10 mouse cellular contexts compared by ENCODE assay signal in genomic region chr8:125223031-125223753, GRCm38 (mm10).
A peak's percentile ranks its signal among the peaks of the same experiment; 100 is the strongest.
DNase-seq lines count a peak whose midpoint lies in the region; ATAC-seq and TF ChIP-seq lines count a peak whose summit lies in the region.
"Had no signal": no experiment of that assay in that cellular context is flagged by ENCODE, and none has a peak within 500 bp of the region (broad histone marks: within the 10 kb centered on the region; RNA-seq: fewer than 3 reads in every experiment).

No protein-coding gene starts in this region.

- no peak for TF ChIP-seq CTCF in hindbrain, postnatal 0 days (IDR thresholded peaks at IDR 0.05; ENCODE audit: low read depth)
- TF ChIP-seq CTCF in layer of hippocampus, adult 2 months (conservative IDR thresholded peaks at IDR 0.05): no peak

- H3K27ac ChIP-seq in hindbrain, postnatal 0 days: no peak overlapping the region
- no peak overlapping the region for H3K27ac ChIP-seq in hindbrain, embryonic 10.5 days
- H3K27ac ChIP-seq in layer of hippocampus, adult 2 months: no peak overlapping the region
- H3K27ac ChIP-seq: liver, embryonic 13.5 days had no signal

- H3K27me3 ChIP-seq in hindbrain, postnatal 0 days (ENCODE audit: insufficient read depth, low read length): no peaks in the 10 kb centered on the region
- peaks cover 18% of the 10 kb centered on the region; the same call in 1 of the 2 replicates for H3K27me3 ChIP-seq in hindbrain, embryonic 10.5 days (ENCODE audit: insufficient read depth, poor library complexity, severe bottlenecking)
- H3K27me3 ChIP-seq: liver, embryonic 13.5 days had no signal

- H3K4me2 ChIP-seq in hindbrain, postnatal 0 days (ENCODE audit: low read depth, low read length): no peak overlapping the region
- H3K4me2 ChIP-seq: liver, embryonic 13.5 days had no signal

- no peak for DNase-seq in hindbrain, postnatal 0 days (ENCODE audit: low spot score)
- no peak for DNase-seq in hindbrain, embryonic 10.5 days (ENCODE audit: low spot score)
- peak; percentile 63 for DNase-seq in ES-CJ7 (ENCODE audit: low read depth, low spot score)
- peak; percentile 68 for DNase-seq in adrenal gland, postnatal 10 days
- peak; percentile 69 for DNase-seq in kidney, adult 9 months
- DNase-seq in right cerebral cortex, postnatal 10 days (ENCODE audit: low spot score in 2 of 2): no peak
- DNase-seq in layer of hippocampus, adult 2 months (ENCODE audit: low spot score in 2 of 2): no peak
- DNase-seq: liver, embryonic 13.5 days; thymus, postnatal 36 days had no signal

- no peaks in the 10 kb centered on the region for H3K9me3 ChIP-seq in hindbrain, postnatal 0 days (ENCODE audit: low read length)
- H3K9me3 ChIP-seq in hindbrain, embryonic 10.5 days: no peaks in the 10 kb centered on the region
- H3K9me3 ChIP-seq: liver, embryonic 13.5 days had no signal

- peaks cover 18% of the 10 kb centered on the region; the same call in 1 of the 2 replicates for H3K4me1 ChIP-seq in hindbrain, postnatal 0 days (ENCODE audit: insufficient read depth, low read length)
- H3K4me1 ChIP-seq in hindbrain, embryonic 10.5 days (replicated peaks): peaks cover 62% of the 10 kb centered on the region

- ATAC-seq in hindbrain, postnatal 0 days: peak; percentile 39; the same call in 1 of the 2 replicates

- WGBS in hindbrain, postnatal 0 days: 46% methylated on average over 10 of the region's 10 CpGs
- 67% methylated on average over 10 of the region's 10 CpGs for WGBS in hindbrain, embryonic 10.5 days

- H3K36me3 ChIP-seq in hindbrain, postnatal 0 days (ENCODE audit: insufficient read depth, low read length): no peaks in the 10 kb centered on the region
- H3K36me3 ChIP-seq in hindbrain, embryonic 10.5 days: no peaks in the 10 kb centered on the region
- H3K36me3 ChIP-seq: G1E; liver, embryonic 13.5 days had no signal

- H3K4me3 ChIP-seq in hindbrain, postnatal 0 days (ENCODE audit: low read length): no peak overlapping the region
- no peak overlapping the region for H3K4me3 ChIP-seq in hindbrain, embryonic 10.5 days
- no peak overlapping the region for H3K4me3 ChIP-seq in layer of hippocampus, adult 2 months
- H3K4me3 ChIP-seq: liver, embryonic 13.5 days had no signal

- H3K9ac ChIP-seq in hindbrain, postnatal 0 days (replicated peaks; ENCODE audit: low read length): no peak overlapping the region
- H3K9ac ChIP-seq: liver, embryonic 13.5 days had no signal

Comparison
In these comparisons a context has a peak if more than half of its experiments do, and no peak if none do; other contexts are left out.
1. DNase-seq: peak in ES-CJ7 (single experiment), adrenal gland, postnatal 10 days (single experiment) and kidney, adult 9 months (single experiment); none in hindbrain, postnatal 0 days (single experiment), hindbrain, embryonic 10.5 days (single experiment), right cerebral cortex, postnatal 10 days (0 of 2) and layer of hippocampus, adult 2 months (0 of 2).